Mouse (Mus musculus) spleen, adult 12 weeks (tissue): ENCODE measurements at regions not wholly inside any gene's neighbourhood (a gene's known extent, or its start where the extent isn't known, plus 50 kb on each side); places are given as distances from the start of the nearest gene placed in this dataset.
"Not testable (repeated sequence)": the region's sequence is repeated elsewhere in the genome, so short reads cannot be mapped to it uniquely, and the experiment has no call there.

ENCODE experiments used
- DNase-seq: peaks from one replicate; pipeline ENCODE4 v3.0.0; 2022; ENCODE audit warnings: low spot score

DNA sequence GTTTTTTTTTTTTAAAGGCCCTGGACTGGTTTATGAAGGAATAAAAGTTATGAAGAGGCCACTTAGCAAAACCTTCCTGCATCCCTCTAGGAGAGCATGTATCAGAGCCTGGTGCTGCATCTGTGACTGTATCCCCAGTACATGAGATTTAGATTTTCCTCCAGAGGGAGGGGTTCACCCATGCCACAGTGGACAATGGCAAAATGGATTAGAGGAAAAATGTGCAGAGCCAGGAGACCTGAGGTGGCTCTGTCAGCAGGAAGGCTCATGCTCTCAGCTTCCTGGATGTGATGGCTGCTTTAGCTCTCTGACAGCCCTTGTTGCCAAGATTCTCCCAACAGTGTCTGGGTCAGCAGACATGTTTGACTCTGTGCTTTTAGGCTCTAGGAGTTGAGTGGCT is 298.2 kb downstream of the Eipr1 start:
- no peak for DNase-seq

DNA sequence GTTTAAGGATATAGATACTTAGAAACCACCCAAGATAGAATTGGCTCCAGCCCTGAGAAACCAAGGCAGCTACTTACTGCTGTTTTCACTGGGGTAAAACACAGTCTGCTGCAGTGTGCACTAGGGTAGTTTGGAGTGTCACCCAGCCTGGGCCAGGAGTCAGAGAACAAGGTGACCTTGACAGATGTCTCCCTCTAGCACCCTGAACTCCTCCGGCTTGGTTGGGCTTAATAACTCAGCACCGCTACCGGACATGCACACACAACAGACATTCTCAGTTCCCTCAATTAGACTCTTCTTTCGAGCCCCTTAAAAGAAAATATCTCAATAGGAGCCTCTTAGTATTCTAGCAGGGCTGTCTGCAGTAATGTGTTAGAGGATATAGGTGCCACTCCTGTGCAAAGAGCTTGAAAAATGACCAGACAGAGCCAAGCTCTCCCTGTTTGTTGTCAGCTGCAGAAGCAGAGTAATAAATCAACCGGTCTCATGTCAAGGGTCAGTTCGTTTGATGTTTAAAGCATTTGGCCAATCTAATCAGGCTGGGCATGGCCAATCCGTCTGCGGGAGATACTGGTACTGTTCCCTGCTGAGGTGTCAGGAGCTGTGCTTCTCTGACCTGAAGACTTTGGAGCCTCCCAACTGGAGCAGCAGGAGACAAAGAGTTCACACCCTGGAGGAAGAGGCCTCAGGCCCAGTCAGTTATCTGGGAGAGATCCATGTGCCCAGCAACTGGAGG is 299.1 kb downstream of the Eipr1 start:
- DNase-seq, result no peak

DNA sequence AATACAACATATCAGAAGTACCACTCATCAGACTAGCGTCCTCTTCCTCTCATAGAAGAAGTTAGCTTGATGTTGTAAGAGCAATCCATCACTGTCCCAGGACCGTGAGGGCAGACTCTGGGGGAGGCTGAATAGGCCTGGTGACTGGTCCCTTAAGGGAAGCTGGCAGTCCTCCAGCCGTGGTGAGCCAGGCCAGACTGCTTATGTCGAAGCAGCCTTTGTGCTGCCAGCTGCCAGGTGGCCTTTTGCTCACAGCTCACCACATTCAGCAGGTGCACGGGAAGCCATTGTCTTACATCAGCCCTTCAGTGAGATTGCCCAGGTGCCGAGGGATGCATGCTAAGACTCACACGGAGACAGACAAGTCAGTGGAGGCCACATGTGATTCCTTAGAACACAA is 302.8 kb downstream of the Eipr1 start:
- DNase-seq, result no peak

GRCm38 (mm10) chr12:29062025-29062637 is 310.5 kb downstream of the Eipr1 start:
- no peak for DNase-seq

DNA sequence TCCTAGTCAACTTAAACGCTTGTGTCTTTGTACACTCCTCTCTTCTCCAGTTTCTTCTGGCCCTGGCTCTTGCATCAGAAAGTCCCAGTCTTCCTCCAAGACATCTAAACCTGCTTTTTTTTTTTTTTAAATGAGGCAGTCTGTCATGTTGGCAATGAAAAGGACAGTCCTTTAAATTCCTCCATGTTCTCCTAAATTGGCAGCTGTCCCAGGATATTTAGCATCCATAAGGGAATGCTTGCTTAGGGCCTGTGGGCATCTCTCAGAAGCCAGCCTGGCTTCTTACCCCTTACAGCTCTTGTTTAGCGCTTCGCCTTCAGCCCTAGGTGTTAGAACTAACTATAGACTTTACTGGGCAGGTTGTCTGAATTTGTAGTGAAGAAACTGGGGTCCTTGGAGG is 311.2 kb downstream of the Eipr1 start:
- DNase-seq, result no peak

GRCm38 (mm10) chr12:29068180-29068579 is 316.6 kb downstream of the Eipr1 start:
- DNase-seq, result no peak

- no peak for DNase-seq
Observed at GRCm38 (mm10) chr12:29075096-29075852, 323.7 kb downstream of the Eipr1 start.

DNA sequence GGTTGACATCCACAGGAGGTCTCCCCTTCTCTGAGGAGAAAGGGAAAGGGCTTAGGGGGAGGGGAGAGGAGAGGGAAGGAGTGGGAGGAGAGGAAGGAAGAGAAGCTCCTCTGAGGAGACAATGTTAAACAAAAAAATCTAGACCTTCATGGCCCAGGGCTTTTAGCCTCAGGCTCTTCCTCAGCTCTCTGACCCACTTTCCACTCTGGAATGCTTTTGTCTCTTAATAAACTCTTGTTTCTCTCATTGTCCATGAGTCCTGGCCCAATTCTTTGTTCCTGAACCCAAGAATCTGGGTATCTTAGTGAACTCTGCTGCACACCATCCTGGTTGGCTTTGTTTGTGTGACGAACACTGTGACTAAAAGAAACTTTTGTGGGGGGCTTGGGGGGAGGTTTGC is 325.0 kb downstream of the Eipr1 start:
- no peak for DNase-seq

DNA sequence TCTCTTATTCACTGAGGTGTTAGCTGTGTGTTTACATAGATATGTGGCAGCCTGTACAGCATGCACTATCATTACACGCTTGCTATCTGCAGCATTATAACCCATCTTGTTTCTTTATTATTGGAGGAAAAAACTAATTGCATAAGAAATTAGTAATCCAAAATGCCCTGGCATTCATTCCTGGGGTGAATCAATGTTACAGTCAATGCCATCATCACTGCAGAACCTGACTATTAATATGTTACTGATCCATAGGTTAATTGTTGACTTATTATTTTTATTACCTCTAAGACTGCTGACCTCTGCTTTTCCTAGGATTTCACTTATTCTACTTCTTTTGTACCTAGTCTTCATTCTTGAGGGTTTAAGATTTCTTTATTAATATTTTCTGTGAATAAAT is 327.4 kb downstream of the Eipr1 start:
- DNase-seq, result no peak

- no peak for DNase-seq
Observed at GRCm38 (mm10) chr12:29083426-29084221, 332.0 kb downstream of the Eipr1 start.

DNA sequence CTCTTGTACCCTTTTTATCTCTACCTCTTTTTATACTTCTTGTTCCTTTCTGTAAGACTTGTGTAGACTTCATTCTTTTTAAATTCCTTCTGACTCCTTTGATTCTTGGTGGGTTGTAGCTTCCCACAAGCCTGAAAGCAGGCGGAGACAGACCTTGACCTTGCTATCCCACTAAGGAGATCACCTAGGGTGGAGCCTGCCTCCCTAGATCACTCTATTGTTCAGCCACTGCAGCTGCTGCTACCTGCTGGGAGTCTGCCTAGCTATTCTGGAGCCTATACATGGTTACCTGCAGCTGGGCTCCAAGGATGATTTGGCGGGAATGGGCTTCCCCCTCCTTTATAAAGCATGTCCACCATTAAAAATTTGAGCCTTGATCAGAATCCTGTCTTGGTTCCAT is 335.6 kb downstream of the Eipr1 start:
- not testable (repeated sequence) for DNase-seq

- no peak for DNase-seq
Observed at GRCm38 (mm10) chr12:29089634-29090033, 338.0 kb downstream of the Eipr1 start.

- no peak for DNase-seq
Observed at GRCm38 (mm10) chr12:29090451-29090850, 338.8 kb downstream of the Eipr1 start.

DNA sequence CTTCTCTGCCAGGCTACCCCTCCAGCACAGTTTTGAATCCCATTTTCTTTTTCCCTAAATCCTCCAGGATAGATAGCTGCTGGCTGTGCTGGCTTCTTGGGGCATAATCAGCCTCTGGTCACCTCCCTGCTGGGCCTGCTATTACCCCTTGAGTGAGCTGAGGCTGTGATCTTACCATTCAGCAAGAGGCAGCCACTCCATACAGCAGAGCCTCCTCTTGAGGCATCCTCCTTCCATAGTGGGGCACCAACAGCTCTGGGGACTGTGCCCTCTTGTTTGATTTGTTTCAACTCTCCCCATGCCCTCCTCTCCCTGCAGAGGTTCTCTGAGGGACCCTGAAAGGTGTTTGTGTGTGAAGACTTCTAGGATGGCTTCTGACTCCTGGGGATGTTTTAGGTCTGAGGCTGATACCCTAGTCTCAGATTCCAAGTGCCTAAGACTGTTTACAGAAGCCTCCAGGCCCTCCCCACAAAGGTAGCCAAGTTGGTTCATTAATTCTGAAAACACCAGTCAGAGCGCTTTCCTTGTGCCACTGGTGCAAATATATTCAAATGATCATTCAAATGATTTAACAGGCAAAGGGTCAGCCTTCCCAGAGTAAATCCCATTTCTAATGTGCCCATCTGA is 343.9 kb downstream of the Eipr1 start:
- DNase-seq, result no peak

DNA sequence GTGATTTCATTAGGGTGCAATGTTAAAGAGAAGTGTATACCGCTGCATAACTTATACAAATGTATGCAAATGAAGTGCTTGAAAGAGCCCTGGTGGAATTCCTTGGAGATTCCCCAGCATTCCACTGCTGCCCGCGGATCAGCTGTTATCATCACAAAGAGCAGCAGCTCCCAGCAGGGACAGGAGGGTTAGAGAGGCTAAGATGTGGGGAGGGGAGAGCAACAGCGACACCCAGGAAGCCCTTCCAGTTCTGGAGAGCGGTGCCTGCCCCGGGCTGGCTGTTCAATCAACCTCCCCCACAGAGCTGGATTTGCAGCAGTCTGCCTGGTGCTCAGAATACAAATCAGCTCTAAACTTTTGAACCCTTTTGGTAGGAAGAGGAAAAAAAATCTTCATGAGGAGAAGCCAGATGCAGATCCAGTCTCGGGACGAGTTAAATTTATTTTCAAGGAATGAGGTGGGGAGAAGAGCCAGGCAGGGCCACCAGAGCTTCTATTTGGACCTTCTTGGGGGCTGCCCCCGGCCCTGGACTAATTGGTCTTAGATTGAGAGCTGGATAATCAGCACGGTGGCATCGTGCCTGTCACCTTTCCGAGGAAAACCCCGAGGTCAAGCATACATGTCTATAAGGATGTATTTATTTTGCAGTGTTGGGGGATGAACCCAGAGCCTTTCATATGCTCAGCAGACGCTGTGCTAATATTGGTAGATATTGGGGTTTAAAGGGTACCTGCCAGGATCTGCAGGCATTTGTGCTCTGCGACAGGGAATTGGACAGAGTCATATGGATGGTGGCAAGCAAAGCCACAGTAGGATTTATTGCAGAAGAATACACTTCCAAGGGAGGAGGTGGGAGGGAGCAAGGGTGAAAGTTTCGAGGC is 344.7 kb downstream of the Eipr1 start:
- no peak for DNase-seq

GRCm38 (mm10) chr12:29100042-29100570 is 348.5 kb downstream of the Eipr1 start:
- no peak for DNase-seq

DNA sequence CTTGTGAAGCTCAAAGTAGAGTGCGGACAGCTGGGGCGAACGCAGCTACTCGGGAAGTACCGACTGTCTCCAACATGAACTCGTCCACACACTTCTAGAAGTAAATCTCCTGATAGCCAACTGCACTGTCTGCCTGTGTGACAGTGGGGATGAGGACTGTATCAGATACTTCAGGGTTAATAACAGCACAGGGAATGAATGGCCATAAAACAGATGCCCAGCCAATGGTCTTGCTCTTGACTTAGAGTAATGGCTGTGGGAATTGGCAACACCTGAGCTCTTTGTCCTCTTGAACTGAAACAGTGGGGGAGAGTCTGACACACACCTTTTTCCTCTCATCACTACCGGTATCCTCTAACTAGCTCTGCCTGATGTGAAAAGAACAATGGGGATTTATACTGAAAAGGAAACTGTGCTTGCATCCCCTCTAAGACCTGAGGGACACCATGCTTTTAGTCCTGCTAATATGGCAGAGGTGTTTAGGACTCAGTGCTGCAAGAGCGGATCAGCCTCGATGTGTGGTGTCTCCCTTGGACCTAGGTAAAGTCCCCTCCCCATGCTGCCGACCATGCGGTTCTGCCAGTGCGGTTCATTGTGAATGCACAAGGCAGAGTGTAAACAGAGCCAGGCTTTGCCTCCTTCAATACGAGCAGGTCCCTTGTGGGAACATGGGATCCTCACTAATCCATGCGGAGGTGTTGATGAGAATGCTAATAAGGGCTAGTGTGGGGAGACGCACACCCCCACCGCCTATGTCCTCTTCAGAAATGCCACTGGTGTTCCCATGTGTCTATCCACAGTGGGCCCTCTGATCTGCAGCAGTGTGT is 355.5 kb downstream of the Eipr1 start:
- no peak for DNase-seq

DNA sequence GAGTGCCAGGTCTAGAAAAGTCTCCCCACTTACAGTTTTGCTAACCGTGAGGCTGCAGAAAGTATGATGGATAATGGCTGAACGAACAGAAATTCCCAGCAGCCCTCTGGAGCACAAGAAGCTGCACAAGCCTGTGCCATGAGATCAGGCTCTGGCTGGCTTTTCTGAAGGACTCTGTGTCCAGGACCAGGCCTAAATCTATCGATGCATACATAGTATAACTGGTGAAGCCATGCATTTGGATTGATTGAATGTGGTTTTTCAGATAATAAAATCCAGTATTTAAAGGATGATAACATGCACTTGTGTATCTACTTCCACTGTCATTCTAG is 356.1 kb downstream of the Eipr1 start:
- DNase-seq, result no peak

DNA sequence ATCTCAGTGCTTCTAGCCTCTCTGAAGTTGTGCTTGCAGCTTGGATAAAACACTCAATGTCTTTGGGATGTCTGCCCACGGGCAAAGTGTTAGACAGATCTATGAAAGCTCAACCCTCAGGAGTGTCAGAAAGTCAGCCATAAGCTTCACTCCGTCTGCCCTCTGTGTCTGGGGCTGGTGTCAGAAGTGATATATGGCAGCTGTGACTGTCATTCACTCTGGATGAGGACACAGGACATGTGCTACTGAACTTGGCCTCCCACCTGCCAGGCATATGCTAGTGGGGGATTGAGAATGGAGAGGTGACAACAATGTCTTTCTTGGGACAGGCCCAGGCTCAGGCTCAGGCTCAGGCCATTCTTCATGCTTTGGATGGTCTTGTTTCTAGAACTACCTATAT is 366.7 kb downstream of the Eipr1 start:
- DNase-seq, result no peak

- no peak for DNase-seq
Observed at GRCm38 (mm10) chr12:29121159-29121558, 369.6 kb downstream of the Eipr1 start.
